Mouse (Mus musculus) R1 (cell line): ENCODE data around the gene Nlgn1.
"Not testable (repeated sequence)": the region's sequence is repeated elsewhere in the genome, so short reads cannot be mapped to it uniquely, and the experiment has no call there.

Experiments
- DNase-seq: peaks from one replicate; pipeline ENCODE4 v3.0.0-alpha.2; 2018; ENCODE audit warnings: low read depth, low spot score

Gene Nlgn1

GRCm38 (mm10) chr3:25645895-25646691, 686.2 kb downstream of the Nlgn1 start:
- no peak for DNase-seq

GRCm38 (mm10) chr3:25629198-25629597, 703.1 kb downstream of the Nlgn1 start:
- DNase-seq: no peak

GRCm38 (mm10) chr3:25606597-25606996, 725.7 kb downstream of the Nlgn1 start:
- no peak for DNase-seq

DNA sequence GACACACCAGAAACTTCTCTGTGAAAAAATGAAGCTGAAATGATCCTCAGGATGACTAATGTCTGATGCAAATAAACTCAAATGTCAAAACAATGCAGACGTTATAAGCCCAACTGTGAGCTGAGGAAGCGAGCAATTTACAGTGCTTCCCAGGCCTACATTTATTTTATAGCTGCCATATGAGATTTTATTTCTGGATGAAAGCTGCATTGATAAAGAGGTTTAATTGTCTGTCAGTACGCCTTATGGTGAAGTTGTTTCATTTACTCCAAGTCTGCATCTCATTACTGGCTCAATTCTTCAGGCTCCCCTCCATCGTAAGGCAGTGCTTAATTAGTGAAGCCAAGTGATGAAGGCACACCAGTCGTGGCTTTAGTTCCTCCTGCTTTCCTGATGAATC, 734.7 kb downstream of the Nlgn1 start:
- DNase-seq: no peak

- DNase-seq: no peak
Observed at GRCm38 (mm10) chr3:25575526-25575925, 756.7 kb downstream of the Nlgn1 start.

GRCm38 (mm10) chr3:25574840-25575239, 757.4 kb downstream of the Nlgn1 start:
- DNase-seq: no peak

GRCm38 (mm10) chr3:25558513-25558912, 773.7 kb downstream of the Nlgn1 start:
- peak; percentile 59 for DNase-seq

GRCm38 (mm10) chr3:25549097-25549496, 783.2 kb downstream of the Nlgn1 start:
- DNase-seq: not testable (repeated sequence)

DNA sequence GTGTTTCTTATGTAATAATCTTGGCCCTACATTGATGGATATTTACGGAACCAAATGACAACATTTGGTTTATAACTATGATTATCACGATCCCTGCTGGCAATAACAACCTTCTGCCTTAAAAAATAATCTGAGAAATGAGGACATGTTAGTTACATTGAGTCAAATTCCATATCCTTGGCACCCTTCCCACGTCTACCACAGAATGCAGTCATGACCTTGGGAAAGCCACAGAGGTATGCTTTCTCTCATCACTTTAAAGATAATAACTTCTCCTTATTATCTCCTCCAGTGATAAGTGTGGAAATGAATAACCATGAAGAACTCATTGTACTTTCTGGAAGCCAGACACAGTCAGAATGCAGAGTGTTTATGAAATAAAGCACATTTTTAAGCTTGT, 808.0 kb downstream of the Nlgn1 start:
- not testable (repeated sequence) for DNase-seq

DNA sequence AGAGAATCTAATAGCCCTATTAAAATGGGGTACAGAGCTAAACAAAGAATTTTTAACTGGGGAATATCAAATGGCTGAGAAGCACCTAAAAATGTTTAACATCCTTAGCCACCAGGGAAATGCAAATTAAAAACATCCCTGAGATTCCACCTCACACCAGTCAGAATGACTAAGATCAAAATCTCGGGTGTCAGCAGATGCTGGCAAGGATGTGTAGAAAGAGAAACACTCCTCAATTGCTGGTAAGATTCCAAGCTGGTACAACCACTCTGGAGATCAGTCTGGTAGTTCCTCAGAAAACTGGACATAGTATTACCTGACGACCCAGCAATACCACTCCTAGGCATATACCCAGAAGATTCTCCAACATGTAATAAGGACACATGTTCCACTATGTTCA, 869.2 kb downstream of the Nlgn1 start:
- DNase-seq: no peak

GRCm38 (mm10) chr3:25456250-25456860, 875.9 kb downstream of the Nlgn1 start:
- DNase-seq: no peak

DNA sequence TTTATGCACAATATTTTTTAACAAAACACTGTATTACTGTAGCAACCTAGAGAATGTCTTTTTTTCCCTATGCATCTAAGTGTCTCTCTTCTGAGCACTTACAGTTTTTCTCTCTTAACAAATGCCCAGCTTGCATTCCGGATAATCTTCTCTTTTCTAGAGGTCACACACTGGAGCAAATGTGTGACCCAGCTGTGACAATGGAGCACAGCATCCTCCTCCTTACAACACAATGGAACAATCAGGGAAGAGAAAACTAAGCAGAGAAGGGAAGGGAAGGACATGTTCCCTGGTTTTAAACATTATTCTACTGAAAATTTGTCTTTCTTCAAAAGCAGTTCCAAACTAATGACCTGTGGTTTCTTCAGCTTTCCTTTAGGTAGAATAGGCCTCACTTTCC, 879.9 kb downstream of the Nlgn1 start:
- peak; percentile 79 for DNase-seq

GRCm38 (mm10) chr3:25450471-25450870, 881.8 kb downstream of the Nlgn1 start:
- DNase-seq: peak; percentile 86

DNA sequence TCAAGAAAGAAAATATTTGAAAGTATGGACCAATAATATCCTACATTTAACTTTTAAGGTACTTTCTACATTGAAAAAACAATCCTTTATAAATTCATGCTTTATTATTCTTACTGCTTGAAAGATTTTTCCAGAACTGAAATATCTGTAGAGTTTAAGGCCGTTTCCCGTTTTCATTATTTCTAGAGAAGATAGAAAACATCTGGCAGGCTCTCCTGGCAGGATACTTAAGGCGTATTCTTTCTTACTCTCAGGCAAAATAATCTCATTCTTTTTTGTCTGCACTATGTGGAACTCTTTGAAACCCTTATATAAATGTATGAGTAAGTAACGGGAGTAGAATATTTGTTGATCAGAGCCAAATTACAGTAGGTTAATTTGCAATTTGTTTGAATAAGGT, 882.9 kb downstream of the Nlgn1 start:
- DNase-seq: no peak

- no peak for DNase-seq
Observed at GRCm38 (mm10) chr3:25447181-25447580, 885.1 kb downstream of the Nlgn1 start.

DNA sequence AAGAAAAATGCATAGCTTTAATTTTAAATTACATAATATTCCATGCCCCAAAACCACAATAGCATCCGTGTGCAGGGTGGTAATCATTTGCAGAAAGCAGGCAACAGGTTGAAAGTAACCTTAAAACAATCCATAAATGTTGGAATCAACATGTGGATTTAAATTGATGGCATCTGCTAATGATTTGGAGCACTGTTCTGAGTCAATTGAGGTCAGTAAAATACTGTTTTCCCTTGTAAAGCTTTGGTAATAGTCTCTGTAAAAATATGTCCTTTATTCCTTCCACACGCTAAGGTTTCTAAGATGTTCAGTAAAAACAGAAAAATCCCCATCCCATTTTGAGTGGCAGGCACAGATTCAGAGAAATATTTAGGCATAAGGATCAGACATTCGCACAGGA, 888.6 kb downstream of the Nlgn1 start:
- DNase-seq: no peak

DNA sequence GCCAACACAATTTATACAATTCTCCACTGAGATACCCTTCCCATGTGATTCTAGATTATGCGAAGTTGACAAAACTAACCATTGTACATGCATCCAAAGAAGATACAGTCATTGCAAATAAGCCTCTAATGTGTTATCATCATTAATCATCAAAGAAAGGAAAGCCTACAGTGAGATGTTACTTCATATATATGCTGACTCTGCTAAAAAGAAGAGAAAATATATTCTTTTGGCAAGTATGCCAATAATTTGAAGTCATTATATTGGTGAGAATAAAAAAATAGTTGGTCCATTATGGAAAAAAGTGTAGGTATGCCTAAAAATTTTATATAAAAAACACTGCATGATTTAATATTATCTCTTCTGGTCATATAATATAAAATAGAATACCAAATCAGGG, 889.6 kb downstream of the Nlgn1 start:
- no peak for DNase-seq

- DNase-seq: no peak
Observed at GRCm38 (mm10) chr3:25426931-25427330, 905.3 kb downstream of the Nlgn1 start.

- DNase-seq: no peak
Observed at GRCm38 (mm10) chr3:25412003-25412402, 920.3 kb downstream of the Nlgn1 start.
